Mouse (Mus musculus): Measurements from ENCODE around the gene Dennd1b.
A peak's percentile ranks its signal among the peaks of the same experiment; 100 is the strongest.

Gene Dennd1b

GRCm38 (mm10) chr1:139080517-139081386 lies 117.5 kb downstream of the Dennd1b start:
- DNase-seq (ENCODE audit: low spot score): no peak

- DNase-seq (ENCODE audit: low spot score): peak; percentile 31
Measured at GRCm38 (mm10) chr1:139083382-139083781, 120.1 kb downstream of the Dennd1b start.

- DNase-seq (ENCODE audit: low spot score): no peak
Measured at GRCm38 (mm10) chr1:139087564-139087963, 124.3 kb downstream of the Dennd1b start.

GRCm38 (mm10) chr1:139090744-139091143 lies 127.5 kb downstream of the Dennd1b start:
- DNase-seq (ENCODE audit: low spot score): no peak

DNA sequence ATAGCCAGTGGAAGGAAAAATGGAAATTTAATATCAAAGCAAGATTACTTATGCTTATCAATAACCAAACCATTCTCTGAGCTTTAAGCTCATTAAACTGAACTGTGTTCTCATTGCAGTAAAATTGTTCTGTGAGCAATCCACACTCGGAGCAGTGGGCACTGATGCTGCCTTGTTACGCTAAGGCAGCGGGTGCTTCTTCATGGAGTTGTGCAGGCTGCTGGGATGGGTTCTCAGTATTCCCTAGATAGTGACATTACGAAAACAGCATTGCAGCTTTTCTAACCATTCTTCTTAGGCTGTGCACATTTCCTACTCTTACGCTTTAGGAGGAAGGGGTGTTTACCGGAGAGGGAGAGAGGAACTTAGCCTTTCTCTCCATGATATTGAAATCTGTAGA lies 128.5 kb downstream of the Dennd1b start:
- DNase-seq (ENCODE audit: low spot score): no peak

GRCm38 (mm10) chr1:139092144-139092543 lies 128.9 kb downstream of the Dennd1b start:
- no peak for DNase-seq (ENCODE audit: low spot score)

DNA sequence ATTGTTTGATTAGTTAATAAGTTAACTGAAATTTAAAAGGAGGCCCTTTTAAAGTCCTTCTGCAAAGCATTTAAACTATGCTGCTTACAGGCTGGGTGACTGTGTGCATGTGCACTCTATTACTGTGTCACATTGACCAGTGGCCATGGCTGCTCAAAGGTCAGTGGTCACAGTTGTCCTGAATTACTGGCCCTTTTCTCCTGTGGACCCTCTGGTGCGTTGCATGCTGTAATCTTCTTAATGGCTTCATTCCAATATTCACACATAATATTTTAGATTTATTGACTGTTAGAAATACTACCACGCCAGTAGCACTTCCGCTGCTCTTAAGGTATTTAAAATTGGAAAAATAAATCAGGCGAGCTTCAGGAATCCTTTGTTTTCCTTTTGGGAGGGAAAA lies 129.5 kb downstream of the Dennd1b start:
- DNase-seq (ENCODE audit: low spot score): peak; percentile 64

- DNase-seq (ENCODE audit: low spot score): no peak
Measured at GRCm38 (mm10) chr1:139096369-139096768, 133.1 kb downstream of the Dennd1b start.

DNA sequence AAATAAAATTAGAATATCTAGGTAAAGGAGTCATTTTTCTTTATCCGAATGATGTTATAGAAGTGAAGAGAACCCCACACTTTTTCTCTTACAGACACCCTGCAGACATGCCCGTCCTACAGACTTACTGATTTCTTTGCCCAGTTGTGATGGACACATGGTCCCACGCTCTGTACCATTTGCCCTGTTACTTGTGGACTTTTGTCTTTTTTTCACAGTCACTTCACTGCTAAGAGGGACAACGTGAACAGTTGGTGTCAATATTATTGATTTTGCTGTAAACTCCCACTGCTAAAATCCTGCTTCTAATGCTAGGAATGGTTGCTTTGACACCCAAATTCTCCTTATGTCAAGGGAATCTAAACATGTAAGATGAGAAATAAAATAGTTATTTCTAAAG lies 134.9 kb downstream of the Dennd1b start:
- no peak for DNase-seq (ENCODE audit: low spot score)

- DNase-seq (ENCODE audit: low spot score): no peak
Measured at GRCm38 (mm10) chr1:139101725-139102124, 138.5 kb downstream of the Dennd1b start.

GRCm38 (mm10) chr1:139108251-139108650 lies 145.0 kb downstream of the Dennd1b start:
- DNase-seq (ENCODE audit: low spot score): no peak

DNA sequence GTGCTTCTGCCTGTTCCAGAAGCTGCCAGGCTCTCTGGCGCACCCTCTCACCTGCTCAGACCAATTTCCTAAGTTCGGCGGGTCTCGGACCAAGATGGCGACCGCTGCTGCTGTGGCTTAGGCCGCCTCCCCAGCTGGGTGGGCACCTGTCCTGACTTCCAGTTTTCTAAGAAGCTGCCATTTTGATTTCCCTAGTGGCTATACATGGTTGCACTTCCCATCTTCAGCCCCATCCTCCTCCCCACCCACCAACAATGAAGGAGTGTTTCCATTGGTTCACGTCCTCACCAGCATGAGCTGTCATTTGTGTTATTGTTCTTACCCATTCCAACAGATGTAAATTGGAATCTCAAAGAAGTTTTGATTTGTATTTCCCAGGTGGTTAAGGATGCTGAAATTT lies 159.4 kb downstream of the Dennd1b start:
- no peak for DNase-seq (ENCODE audit: low spot score)

GRCm38 (mm10) chr1:139139644-139140043 lies 176.4 kb downstream of the Dennd1b start:
- no peak for DNase-seq (ENCODE audit: low spot score)

DNA sequence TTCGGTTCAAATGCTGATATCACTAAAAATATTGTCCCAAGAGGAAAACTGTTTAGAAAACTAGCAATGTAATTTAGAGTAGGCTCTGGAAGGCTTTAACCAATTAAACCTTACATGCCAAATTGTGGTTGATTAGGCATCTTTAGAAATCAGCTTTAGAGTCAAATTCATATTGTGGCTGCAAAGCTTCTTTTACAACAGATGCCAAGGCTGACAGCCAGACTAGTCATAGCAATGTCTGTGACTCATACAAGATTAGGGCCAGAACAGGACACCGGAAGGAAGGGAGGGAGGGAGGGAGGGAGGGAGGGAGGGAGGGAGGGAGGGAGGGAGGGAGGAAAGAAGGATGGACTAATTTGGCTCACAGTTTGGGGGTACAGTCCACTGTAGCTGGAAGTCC lies 182.3 kb downstream of the Dennd1b start:
- DNase-seq (ENCODE audit: low spot score): no peak

DNA sequence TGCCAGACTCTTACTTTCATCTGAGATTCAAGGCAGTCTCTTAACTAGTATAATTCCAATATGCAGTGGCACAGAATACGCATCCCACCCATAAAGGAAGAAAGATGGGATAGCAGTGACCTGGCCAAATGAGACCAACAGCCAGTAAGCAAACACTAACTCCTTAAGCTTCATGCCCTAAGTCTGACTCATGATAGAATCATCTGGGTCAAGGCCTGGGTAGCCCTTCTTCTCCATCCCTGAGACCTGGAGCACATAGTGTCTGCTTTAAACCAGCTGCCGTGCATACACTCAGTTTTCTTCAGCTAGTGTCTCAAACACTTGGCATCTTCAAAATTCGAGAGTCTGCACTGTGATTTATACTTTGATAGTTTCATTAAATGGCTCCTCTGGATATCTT lies 183.1 kb downstream of the Dennd1b start:
- no peak for DNase-seq (ENCODE audit: low spot score)

- no peak for DNase-seq (ENCODE audit: low spot score)
Measured at GRCm38 (mm10) chr1:139153006-139153405, 189.8 kb downstream of the Dennd1b start.

DNA sequence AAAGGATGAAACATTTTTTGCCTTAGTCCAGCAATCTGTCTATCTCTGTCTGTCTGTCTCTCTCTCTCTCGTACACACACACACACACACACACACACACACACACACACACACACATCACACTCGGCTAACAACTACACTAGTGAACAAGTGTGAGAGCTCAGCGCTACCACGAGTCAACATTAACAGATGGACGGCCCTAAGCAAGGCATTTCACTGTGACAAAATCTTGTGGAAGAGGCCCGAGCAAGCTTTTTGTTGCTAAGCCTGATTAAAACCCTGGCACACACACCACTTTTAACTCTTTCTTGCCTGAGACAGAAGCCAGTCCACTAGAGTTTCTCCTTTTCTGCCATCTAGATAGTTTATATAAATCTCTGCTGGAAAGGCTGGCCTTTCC lies 190.3 kb downstream of the Dennd1b start:
- no peak for DNase-seq (ENCODE audit: low spot score)

GRCm38 (mm10) chr1:139156397-139156796 lies 193.2 kb downstream of the Dennd1b start:
- DNase-seq (ENCODE audit: low spot score): peak; percentile 60

- DNase-seq (ENCODE audit: low spot score): peak; percentile 43
Measured at GRCm38 (mm10) chr1:139161619-139162018, 198.4 kb downstream of the Dennd1b start.

- peak; percentile 60 for DNase-seq (ENCODE audit: low spot score)
Measured at GRCm38 (mm10) chr1:139162814-139163213, 199.6 kb downstream of the Dennd1b start.

DNA sequence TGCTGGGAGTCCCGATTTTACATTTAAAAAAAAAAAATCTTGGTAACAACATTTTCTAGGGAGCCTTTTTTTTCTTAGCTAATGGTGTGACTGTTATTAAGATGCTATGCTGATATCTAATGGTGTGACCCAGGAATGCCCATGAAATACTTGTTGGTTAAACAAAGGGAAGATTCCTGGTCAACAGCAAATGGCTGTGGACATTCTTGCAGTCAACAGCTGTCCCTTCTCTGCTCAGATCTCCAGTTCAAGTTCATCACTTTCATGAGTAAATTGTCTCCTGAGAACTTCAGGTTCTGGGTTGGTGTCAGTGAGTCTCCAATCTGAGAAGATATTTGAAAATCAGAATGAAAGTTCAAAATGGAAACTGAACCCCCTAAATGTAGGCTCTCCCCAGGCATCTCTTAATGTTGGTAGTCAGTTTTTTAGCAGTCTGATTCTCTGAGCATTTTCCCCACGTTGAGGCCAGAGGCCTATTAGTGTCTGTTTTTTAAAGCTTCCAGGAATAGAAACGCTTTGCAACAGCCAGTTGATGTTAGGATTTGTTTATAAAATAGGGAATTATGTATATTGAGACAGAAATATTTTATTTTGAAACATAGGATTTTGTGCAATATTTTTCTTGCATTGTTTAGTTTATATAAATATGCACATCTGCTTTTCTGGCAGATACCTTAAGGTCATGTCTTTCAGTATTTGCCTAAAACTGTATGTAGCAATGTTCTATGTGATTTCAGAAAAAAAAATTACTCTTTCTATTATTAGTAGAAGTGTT lies 211.0 kb downstream of the Dennd1b start:
- DNase-seq (ENCODE audit: low spot score): no peak

DNA sequence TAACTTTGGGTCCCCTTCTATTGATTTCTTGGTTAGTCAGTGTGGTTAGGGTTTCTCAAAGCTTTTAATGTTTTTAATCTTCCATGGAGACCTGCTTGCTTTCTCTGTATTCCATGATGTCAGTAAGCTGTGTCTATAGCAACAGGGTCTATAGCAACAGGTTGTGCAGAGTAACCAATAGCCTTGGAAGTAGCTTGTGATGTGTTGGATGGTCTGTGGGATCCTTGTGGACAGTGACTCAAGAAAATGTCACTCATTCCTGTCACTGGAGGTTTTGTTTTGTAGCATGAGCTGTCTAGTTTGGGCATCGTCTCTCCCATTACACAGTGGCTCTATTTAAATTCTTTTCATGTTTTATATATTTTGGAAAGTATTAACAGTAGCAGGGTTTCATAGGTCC lies 216.5 kb downstream of the Dennd1b start:
- no peak for DNase-seq (ENCODE audit: low spot score)

DNA sequence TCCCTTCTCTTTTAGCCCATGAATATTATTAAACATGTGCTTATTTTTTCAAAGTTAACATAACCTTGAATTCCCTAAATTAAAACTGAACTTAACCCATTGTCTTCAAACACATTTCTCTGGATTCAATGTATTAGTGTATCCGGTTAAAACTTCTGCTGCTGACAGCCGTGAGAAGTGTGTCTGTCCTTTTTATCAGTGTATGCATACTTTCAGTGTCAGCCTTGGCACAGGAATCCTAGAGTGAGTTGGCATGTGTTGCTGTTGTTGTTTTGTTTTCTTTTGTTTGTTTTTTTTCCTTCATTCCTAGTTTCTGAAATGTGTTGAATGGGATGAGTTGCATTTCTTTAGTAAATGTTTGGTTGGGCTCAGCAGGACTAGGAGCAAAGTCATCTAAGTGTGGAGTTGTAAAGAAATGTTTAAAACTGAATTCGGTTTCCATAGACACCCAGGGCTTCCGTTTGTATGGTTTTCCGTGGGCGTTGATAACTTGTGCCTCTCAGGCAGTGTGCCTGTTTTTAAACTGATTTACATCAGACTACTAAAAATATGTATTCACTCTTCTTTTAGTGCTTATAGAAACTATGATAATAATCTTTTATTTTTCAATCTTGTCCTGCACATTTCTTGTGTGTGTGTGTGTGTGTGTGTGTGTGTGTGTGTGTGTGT lies 217.4 kb downstream of the Dennd1b start:
- DNase-seq (ENCODE audit: low spot score): no peak

Data from embryo, embryonic 10 days (tissue).